Mouse (Mus musculus) neural tube, embryonic 12.5 days (tissue): ENCODE results near the gene Jpt1. TPM values are rescaled to one million over a fixed set of nuclear protein-coding genes. Genes with fewer than 3 reads are reported as not detected.
A peak's percentile ranks its signal among the peaks of the same experiment; 100 is the strongest.
"Not testable (repeated sequence)": the region's sequence is repeated elsewhere in the genome, so short reads cannot be mapped to it uniquely, and the experiment has no call there.

Experiments used
- ATAC-seq: fragments of 200-750 bp; cut with Nextera tagmentation; 2 replicates; pipeline ENCODE4 v1.8.0; 2017; ENCODE audit warnings: low read depth, mild to moderate bottlenecking, moderate TSS enrichment, moderate library complexity; ENCODE audit not compliant: low FRiP score
- H3K27ac ChIP-seq: fragments of 300-500 bp; sonication (generic); 2 replicates; pipeline ENCODE4 v1.5.1; 2016
- H3K27me3 ChIP-seq: fragments of 300-500 bp; sonication (generic); replicated peaks from 2 replicates; pipeline ENCODE4 v1.6.1; 2016; ENCODE audit warnings: mild to moderate bottlenecking
- H3K36me3 ChIP-seq: fragments of 300-500 bp; sonication (generic); 2 replicates; pipeline ENCODE4 v1.6.1; 2016; ENCODE audit warnings: mild to moderate bottlenecking
- H3K4me1 ChIP-seq: fragments of 300-500 bp; sonication (generic); 2 replicates; pipeline ENCODE4 v1.6.1; 2016
- H3K4me2 ChIP-seq: fragments of 300-500 bp; sonication (generic); replicated peaks from 2 replicates; pipeline ENCODE4 v1.6.1; 2016; ENCODE audit warnings: mild to moderate bottlenecking
- H3K4me3 ChIP-seq: fragments of 300-500 bp; sonication (generic); 2 replicates; pipeline ENCODE4 v1.5.1; 2016
- H3K9ac ChIP-seq: fragments of 300-500 bp; sonication (generic); 2 replicates; pipeline ENCODE4 v1.6.1; 2016; ENCODE audit warnings: mild to moderate bottlenecking
- H3K9me3 ChIP-seq: fragments of 300-500 bp; sonication (generic); 2 replicates; pipeline ENCODE4 v1.6.1; 2016; ENCODE audit warnings: mild to moderate bottlenecking
- WGBS: fragments of 180-500 bp; shearing (Covaris S2); methylation state at CpG from one replicate; pipeline ENCODE4 v1.1.7; 2016; 5-methylcytosine and 5-hydroxymethylcytosine counted together
- polyA plus RNA-seq: library from polyadenylated mRNA; unstranded; fragments of >200 nt; fragmentation: Nextera tagmentation; extraction: Ambion mirVana; gene quantifications from 2 replicates; pipeline ENCODE4 v1.2.1, GENCODE M21; 2016

Gene Jpt1
- polyA plus RNA-seq, 1 experiment from 2014 or later = 999 TPM

GRCm38 (mm10) chr11:115510507-115510888 is 3.7 kb downstream of the Jpt1 start:
- Histone ChIP-seq H3K36me3 (peaks cover 4% of the 10 kb centered on the region), H3K4me2 (peak overlapping the region; percentile 90), H3K9me3 (no peaks in the 10 kb centered on the region), H3K27ac (no peak overlapping the region), H3K4me3 (peak overlapping the region; percentile 14), H3K9ac (peak overlapping the region; percentile 99; the same call in 1 of the 2 replicates), H3K4me1 (peaks cover 55% of the 10 kb centered on the region), H3K27me3 (no peaks in the 10 kb centered on the region)
- 53% methylated on average over 5 of the region's 5 CpGs for WGBS
- no peak for ATAC-seq

DNA sequence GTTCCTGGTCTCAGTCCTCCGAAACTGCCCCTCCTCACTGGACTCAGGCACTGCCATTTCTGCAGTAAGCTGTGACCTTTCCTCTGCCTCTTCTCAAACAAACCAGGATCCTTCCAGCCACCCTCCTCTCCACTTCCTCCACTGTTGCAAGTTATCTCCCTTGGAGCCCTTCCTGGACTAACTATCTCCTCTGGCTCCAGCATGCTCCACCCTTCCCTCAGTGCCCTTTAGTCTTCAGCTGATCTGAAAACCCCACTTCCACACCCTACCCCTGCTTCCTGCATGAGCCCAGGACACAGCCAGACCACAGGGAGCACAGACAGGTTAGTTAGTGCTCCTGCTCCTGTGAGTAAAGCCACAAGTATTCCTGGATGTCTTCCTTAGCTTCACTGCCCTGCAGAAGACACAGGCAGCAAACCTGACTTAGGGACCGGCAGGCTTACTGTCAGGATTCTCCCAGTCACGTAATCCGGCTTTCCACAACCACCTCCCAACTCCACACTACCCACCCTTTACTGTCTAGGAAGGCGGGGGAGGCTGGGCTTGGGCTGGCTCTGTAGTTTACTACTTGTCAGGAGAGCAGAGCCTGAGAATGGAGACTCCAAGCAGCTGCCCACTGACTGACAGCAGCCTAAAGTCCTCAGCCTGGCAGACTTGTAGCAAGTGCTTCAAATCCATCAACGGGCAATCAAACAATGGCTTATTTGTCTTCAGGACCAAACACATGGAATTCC is 4.2 kb downstream of the Jpt1 start:
- Histone ChIP-seq H3K9me3 (no peaks in the 10 kb centered on the region), H3K9ac (peak overlapping the region; percentile 48), H3K4me3 (peak overlapping the region; percentile 11; the same call in 1 of the 2 replicates), H3K27me3 (no peaks in the 10 kb centered on the region), H3K27ac (no peak overlapping the region; the same call in 1 of the 2 replicates), H3K4me1 (peaks cover 55% of the 10 kb centered on the region), H3K4me2 (peak overlapping the region; percentile 90), H3K36me3 (peaks cover 4% of the 10 kb centered on the region)
- WGBS = 41% methylated on average over 6 of the region's 6 CpGs
- no peak for ATAC-seq

GRCm38 (mm10) chr11:115508061-115508460 is 6.1 kb downstream of the Jpt1 start:
- Histone ChIP-seq H3K36me3 (peaks cover 11% of the 10 kb centered on the region), H3K4me1 (peaks cover 55% of the 10 kb centered on the region), H3K27ac (no peak overlapping the region), H3K4me2 (no peak overlapping the region), H3K9me3 (no peaks in the 10 kb centered on the region), H3K9ac (no peak overlapping the region), H3K27me3 (no peaks in the 10 kb centered on the region), H3K4me3 (no peak overlapping the region)
- WGBS = 93% methylated on average over 2 of the region's 2 CpGs
- ATAC-seq = no peak

DNA sequence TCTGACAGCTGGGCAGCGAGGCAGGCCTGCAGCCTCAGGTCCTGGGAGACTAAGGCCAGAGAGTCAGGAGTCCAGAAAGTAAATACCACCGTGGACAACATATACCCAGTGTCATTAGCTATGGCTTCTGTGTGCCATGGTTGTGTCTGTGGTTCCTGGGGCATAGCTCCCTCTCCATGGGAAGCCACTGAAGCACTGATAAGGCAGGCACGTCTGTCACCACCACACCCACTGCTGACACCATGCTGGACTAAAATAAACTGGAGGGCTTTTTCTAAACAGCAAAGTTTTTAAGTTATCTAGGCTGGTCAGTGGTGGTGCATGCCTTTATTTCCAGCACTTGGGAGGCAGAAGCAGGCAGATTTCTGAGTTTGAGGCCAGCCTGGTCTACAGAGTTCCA is 7.6 kb downstream of the Jpt1 start:
- Histone ChIP-seq H3K4me2 (no peak overlapping the region; the same call in 1 of the 2 replicates), H3K36me3 (peaks cover 23% of the 10 kb centered on the region), H3K9me3 (no peaks in the 10 kb centered on the region), H3K9ac (no peak overlapping the region), H3K27ac (no peak overlapping the region), H3K4me1 (peaks cover 42% of the 10 kb centered on the region), H3K4me3 (no peak overlapping the region), H3K27me3 (no peaks in the 10 kb centered on the region)
- no peak for ATAC-seq
- WGBS = 84% methylated on average over 3 of the region's 3 CpGs

DNA sequence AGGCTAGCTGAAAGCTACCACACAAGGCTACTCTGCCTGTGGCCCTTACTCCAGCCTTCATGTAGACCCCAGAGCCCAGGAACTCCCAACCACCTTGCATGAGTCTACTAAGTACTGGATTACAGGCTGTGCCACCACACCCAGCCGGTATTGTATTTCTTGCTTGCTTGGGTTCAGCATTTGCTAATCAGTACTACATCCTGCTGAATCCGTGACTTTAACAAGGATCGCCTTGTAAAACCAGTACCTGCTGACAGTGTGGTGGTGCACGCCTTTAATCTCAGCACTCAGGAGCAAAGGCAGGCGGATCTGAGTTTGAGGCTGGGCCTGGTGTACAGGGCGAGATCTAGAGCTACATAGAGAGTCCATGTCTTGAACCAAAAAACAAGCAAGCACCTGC is 11.6 kb downstream of the Jpt1 start:
- Histone ChIP-seq H3K27me3 (no peaks in the 10 kb centered on the region), H3K4me3 (no peak overlapping the region), H3K27ac (no peak overlapping the region), H3K9me3 (no peaks in the 10 kb centered on the region), H3K4me1 (peaks cover 12% of the 10 kb centered on the region), H3K4me2 (no peak overlapping the region), H3K9ac (no peak overlapping the region), H3K36me3 (peaks cover 58% of the 10 kb centered on the region)
- WGBS = 97% methylated on average over 6 of the region's 6 CpGs
- ATAC-seq = no peak

- 93% methylated on average over 9 of the region's 9 CpGs for WGBS
Observed at GRCm38 (mm10) chr11:115496559-115496958, 17.6 kb downstream of the Jpt1 start.

DNA sequence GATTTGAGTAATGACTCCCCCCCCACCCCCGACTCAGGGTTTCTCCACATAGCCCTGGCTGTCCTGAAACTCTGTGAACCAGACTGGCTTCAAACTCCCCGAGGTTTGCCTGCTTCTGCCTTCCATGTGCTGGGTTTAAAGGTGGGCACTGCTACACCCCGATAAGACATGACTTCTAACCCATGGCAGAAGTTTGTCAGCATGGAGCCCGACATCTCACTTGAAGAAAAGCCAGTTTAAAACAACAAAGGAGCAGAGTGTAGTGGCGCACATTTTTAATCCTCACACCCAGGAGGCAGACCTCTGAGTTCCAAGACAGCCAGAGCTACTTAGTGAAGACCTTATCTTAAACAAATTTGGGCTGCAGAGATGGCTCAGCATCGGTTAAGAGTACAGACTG is 21.8 kb downstream of the Jpt1 start:
- Histone ChIP-seq H3K27me3 (no peaks in the 10 kb centered on the region), H3K4me2 (peak overlapping the region; percentile 85), H3K9me3 (no peaks in the 10 kb centered on the region), H3K9ac (peak overlapping the region; percentile 62; the same call in 1 of the 2 replicates), H3K27ac (no peak overlapping the region), H3K4me3 (no peak overlapping the region), H3K4me1 (peaks cover 18% of the 10 kb centered on the region), H3K36me3 (peaks cover 21% of the 10 kb centered on the region)
- no peak for ATAC-seq
- 45% methylated on average over 6 of the region's 6 CpGs for WGBS

More at GRCm38 (mm10) chr11:115496559-115496958, 17.6 kb downstream of the Jpt1 start:
- not testable (repeated sequence) for H3K27me3 ChIP-seq, H3K4me3 ChIP-seq, H3K27ac ChIP-seq, ATAC-seq, H3K4me1 ChIP-seq, H3K4me2 ChIP-seq, H3K9ac ChIP-seq, H3K9me3 ChIP-seq
- H3K36me3 ChIP-seq = peaks cover 48% of the 10 kb centered on the region

DNA sequence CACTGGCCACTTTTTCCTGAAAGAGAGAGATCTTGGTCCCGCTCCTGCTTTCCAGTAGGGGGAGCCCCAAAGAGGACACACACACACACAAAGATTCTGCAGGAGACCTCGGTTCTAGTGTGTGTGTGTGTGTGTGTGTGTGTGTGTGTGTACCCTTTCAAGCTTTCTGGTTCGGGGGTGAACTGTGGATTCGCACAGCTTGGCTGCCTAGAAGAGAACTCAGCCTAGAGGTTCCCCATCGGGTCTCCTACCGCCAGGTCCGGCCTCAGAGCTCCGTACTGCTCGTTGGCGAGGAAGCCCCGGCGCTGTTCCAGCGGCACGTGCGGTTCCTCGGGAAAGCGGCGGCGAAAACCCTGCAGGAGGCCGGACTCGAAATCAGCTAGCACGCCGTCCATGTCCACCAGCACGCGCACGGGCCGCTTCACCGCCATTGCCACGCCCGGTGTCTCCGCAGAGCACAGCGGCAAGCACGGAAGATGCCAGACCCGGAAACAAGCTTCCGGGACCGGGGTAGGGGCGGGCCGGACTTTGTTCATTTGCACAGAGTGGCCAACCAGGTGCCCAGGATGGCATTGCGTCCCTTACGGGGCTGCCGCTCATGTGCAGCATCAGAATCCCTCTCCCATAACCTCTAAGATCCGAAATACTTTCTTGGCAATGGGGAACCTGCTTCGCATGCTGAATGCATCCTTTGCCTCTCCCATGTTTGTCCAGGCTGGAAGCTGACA is 22.7 kb downstream of the Jpt1 start, which contains the start of gene Nt5c:
Gene Nt5c (minus strand): TSS at position 507 of the 728 bp plus-strand sequence.
- Histone ChIP-seq H3K9ac (peak within 1 kb of the TSS; percentile 62), H3K4me1 (peaks cover 18% of the 10 kb centered on the region), H3K4me3 (peak within 1 kb of the TSS; percentile 69)

DNA sequence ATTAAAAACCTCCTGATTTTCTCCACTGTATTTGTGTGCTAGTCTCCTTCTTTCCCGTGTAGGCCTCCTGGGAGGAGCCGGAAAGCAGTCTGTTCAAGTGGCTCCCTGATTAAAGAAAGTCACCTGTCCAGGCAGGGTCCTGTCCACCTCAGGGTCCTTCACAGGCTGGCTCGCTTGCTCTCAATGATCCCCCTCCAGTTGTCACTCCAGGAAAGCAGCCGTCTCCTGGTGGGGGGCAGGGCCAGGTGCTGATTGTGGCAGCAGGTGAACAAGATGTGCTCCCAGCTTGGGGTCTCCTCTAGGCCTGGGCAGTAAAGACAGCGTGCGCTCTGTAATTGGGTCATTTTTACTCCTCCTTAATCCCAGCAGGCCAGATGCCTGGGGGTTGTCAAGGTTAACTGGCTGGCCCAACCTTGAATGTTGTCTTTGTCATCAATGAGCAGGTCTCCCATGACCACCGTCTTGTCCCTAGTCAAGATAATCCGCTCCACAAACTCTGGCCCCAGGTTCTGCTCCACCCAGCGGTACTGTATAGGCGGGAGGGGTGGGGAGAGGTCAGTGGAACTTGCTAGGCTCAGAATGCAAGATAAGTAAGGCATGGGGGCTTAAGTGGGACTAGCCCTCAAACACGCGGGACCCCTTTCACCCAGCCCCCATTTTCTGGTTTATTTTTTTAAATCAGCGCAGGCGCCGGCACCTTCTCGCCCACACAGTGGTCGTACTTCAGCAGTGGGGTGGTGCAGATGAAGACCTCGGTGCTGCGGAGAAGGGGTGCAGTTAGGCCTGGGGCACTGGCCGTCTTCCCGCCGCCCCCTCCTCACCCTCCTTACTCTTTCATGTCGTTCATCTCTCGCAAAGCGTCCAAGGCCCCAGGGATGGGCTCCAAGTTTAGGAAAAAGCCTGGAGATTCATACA is 23.5 kb downstream of the Jpt1 start:
- no peak overlapping the region for H3K27ac ChIP-seq
- ATAC-seq = peak; percentile 57

More for the DNA sequence above, 22.7 kb downstream of the Jpt1 start, which contains the start of gene Nt5c:
- peak; percentile 93 for ATAC-seq
- Histone ChIP-seq H3K27ac (0 out of 2 replicates have a peak within 1 kb of the TSS, but pooled peaks have one; percentile 20), H3K36me3 (peaks cover 15% of the 10 kb centered on the region), H3K4me2 (peak within 1 kb of the TSS; percentile 85), H3K27me3 (no peaks in the 10 kb centered on the region), H3K9me3 (no peaks in the 10 kb centered on the region)
- under 1% methylated on average over 43 of the region's 43 CpGs for WGBS

DNA sequence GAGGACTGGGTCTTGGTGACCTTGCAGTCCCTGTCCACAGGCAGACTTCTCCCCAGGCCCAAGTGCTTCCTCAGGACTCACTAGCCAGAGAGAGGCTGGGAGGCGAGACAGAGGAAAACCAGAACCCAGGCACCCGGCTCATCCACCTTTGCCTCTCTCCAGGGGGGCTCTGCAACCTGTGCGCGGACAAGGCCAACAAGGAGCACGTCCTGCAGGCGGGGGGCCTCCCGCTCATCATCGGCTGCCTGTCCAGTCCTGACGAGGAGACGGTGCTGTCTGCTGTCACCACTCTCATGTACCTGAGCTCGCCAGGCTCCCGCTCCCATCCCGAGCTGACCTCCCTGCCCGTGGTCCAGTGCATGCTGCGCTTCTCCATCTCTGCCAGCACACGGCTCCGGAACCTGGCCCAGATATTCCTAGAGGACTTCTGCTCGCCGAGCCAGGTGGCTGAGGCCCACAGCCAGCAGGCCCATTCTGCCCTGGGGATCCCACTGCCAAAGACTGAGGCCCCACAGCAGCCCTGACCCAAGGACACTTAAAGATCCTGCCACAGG is 25.6 kb downstream of the Jpt1 start:
- Histone ChIP-seq H3K36me3 (peaks cover 20% of the 10 kb centered on the region), H3K9ac (no peak overlapping the region), H3K4me1 (peaks cover 18% of the 10 kb centered on the region), H3K4me2 (no peak overlapping the region), H3K27ac (no peak overlapping the region), H3K9me3 (no peaks in the 10 kb centered on the region), H3K27me3 (no peaks in the 10 kb centered on the region), H3K4me3 (no peak overlapping the region)
- WGBS = 90% methylated on average over 19 of the region's 19 CpGs
- ATAC-seq = no peak

More for the DNA sequence above, 23.5 kb downstream of the Jpt1 start:
- Histone ChIP-seq H3K4me2 (peak overlapping the region; percentile 85), H3K9ac (peak overlapping the region; percentile 62), H3K27me3 (no peaks in the 10 kb centered on the region), H3K4me1 (peaks cover 18% of the 10 kb centered on the region), H3K9me3 (no peaks in the 10 kb centered on the region), H3K4me3 (peak overlapping the region; percentile 69), H3K36me3 (peaks cover 20% of the 10 kb centered on the region)
- 28% methylated on average over 25 of the region's 25 CpGs for WGBS

GRCm38 (mm10) chr11:115485155-115485554 is 29.0 kb downstream of the Jpt1 start:
- 59% methylated on average over 12 of the region's 12 CpGs for WGBS
- Histone ChIP-seq H3K27ac (no peak overlapping the region), H3K9ac (no peak overlapping the region)

More at GRCm38 (mm10) chr11:115485155-115485554, 29.0 kb downstream of the Jpt1 start:
- no peaks in the 10 kb centered on the region; the same call in 1 of the 2 replicates for H3K4me1 ChIP-seq
- peaks cover 20% of the 10 kb centered on the region for H3K36me3 ChIP-seq
- H3K9me3 ChIP-seq = no peaks in the 10 kb centered on the region
- no peak overlapping the region for H3K4me3 ChIP-seq
- ATAC-seq = no peak
- H3K4me2 ChIP-seq = no peak overlapping the region
- no peaks in the 10 kb centered on the region for H3K27me3 ChIP-seq
